Mouse (Mus musculus) neural tube, embryonic 13.5 days (tissue): Measurements from ENCODE around the gene Trpm2. TPM values are rescaled to one million over a fixed set of nuclear protein-coding genes. Genes with fewer than 3 reads are reported as not detected.
"Not testable (repeated sequence)": the region's sequence is repeated elsewhere in the genome, so short reads cannot be mapped to it uniquely, and the experiment has no call there.

Experiments used
- ATAC-seq: fragments of 200-750 bp; cut with Nextera tagmentation; 2 replicates; pipeline ENCODE4 v1.8.0; 2017; ENCODE audit warnings: low read depth, mild to moderate bottlenecking, moderate TSS enrichment, moderate library complexity
- H3K27ac ChIP-seq: fragments of 300-500 bp; sonication (generic); replicated peaks from 2 replicates; pipeline ENCODE4 v1.5.1; 2015; ENCODE audit warnings: moderate library complexity, mild to moderate bottlenecking, inconsistent platforms
- H3K27me3 ChIP-seq: fragments of 300-500 bp; sonication (generic); 2 replicates; pipeline ENCODE4 v1.6.1; 2015; ENCODE audit warnings: mild to moderate bottlenecking, inconsistent platforms
- H3K36me3 ChIP-seq: fragments of 300-500 bp; sonication (generic); 2 replicates; pipeline ENCODE4 v1.6.1; 2015; ENCODE audit warnings: mild to moderate bottlenecking, inconsistent platforms
- H3K4me1 ChIP-seq: fragments of 300-500 bp; sonication (generic); replicated peaks from 2 replicates; pipeline ENCODE4 v1.6.1; 2015; ENCODE audit warnings: inconsistent platforms
- H3K4me2 ChIP-seq: fragments of 300-500 bp; sonication (generic); 2 replicates; pipeline ENCODE4 v1.6.1; 2015; ENCODE audit warnings: inconsistent platforms, mild to moderate bottlenecking, moderate library complexity
- H3K4me3 ChIP-seq: fragments of 300-500 bp; sonication (generic); 2 replicates; pipeline ENCODE4 v1.5.1; 2015; ENCODE audit warnings: mild to moderate bottlenecking, inconsistent platforms
- H3K9ac ChIP-seq: fragments of 300-500 bp; sonication (generic); 2 replicates; pipeline ENCODE4 v1.6.1; 2015; ENCODE audit warnings: moderate library complexity, mild to moderate bottlenecking, inconsistent platforms
- H3K9me3 ChIP-seq: fragments of 300-500 bp; sonication (generic); 2 replicates; pipeline ENCODE4 v1.6.1; 2016; ENCODE audit warnings: inconsistent platforms
- WGBS: fragments of 180-500 bp; shearing (Covaris S2); methylation state at CpG from one replicate; pipeline ENCODE4 v1.1.7; 2015; 5-methylcytosine and 5-hydroxymethylcytosine counted together
- polyA plus RNA-seq: library from polyadenylated mRNA; unstranded; fragments of >200 nt; fragmentation: Nextera tagmentation; extraction: Ambion mirVana; gene quantifications from 2 replicates; pipeline ENCODE4 v1.2.1, GENCODE M21; 2015

Trpm2 gene
- polyA plus RNA-seq, 1 experiment from 2014 or later, result 4.1 TPM

GRCm38 (mm10) chr10:77975653-77976052, 5.3 kb upstream of the Trpm2 start:
- no peak overlapping the region for H3K4me3 ChIP-seq
- peaks cover 5% of the 10 kb centered on the region; the same call in 1 of the 2 replicates for H3K36me3 ChIP-seq
- no peaks in the 10 kb centered on the region for H3K9me3 ChIP-seq
- no peak overlapping the region for H3K27ac ChIP-seq
- peak overlapping the region; percentile 3; the same call in 1 of the 2 replicates for H3K9ac ChIP-seq
- peaks cover 18% of the 10 kb centered on the region for H3K4me1 ChIP-seq
- WGBS, result 46% methylated on average over 4 of the region's 4 CpGs
- no peak for ATAC-seq
- peaks cover under 1% of the 10 kb centered on the region; the same call in 1 of the 2 replicates for H3K27me3 ChIP-seq
- no peak overlapping the region for H3K4me2 ChIP-seq

GRCm38 (mm10) chr10:77974811-77975210, 4.4 kb upstream of the Trpm2 start:
- H3K4me2 ChIP-seq, result no peak overlapping the region
- 67% methylated on average over 5 of the region's 5 CpGs for WGBS
- H3K36me3 ChIP-seq, result no peaks in the 10 kb centered on the region
- no peaks in the 10 kb centered on the region for H3K9me3 ChIP-seq
- no peak overlapping the region for H3K27ac ChIP-seq
- peak overlapping the region; percentile 3; the same call in 1 of the 2 replicates for H3K9ac ChIP-seq
- H3K4me3 ChIP-seq, result no peak overlapping the region
- peaks cover 8% of the 10 kb centered on the region for H3K27me3 ChIP-seq
- no peak for ATAC-seq
- peaks cover 21% of the 10 kb centered on the region for H3K4me1 ChIP-seq

GRCm38 (mm10) chr10:77974323-77974722, 4.0 kb upstream of the Trpm2 start:
- Histone ChIP-seq H3K27me3 (peaks cover 13% of the 10 kb centered on the region), H3K9me3 (no peaks in the 10 kb centered on the region), H3K4me2 (no peak overlapping the region), H3K36me3 (no peaks in the 10 kb centered on the region), H3K27ac (no peak overlapping the region), H3K9ac (no peak overlapping the region), H3K4me3 (no peak overlapping the region), H3K4me1 (peaks cover 23% of the 10 kb centered on the region)
- ATAC-seq, result no peak
- 80% methylated on average over 5 of the region's 5 CpGs for WGBS

GRCm38 (mm10) chr10:77971709-77972553, 1.6 kb upstream of the Trpm2 start:
- peaks cover 19% of the 10 kb centered on the region for H3K4me1 ChIP-seq
- WGBS, result 54% methylated on average over 17 of the region's 17 CpGs
- peaks cover 33% of the 10 kb centered on the region for H3K27me3 ChIP-seq
- H3K9me3 ChIP-seq, result no peaks in the 10 kb centered on the region
- H3K36me3 ChIP-seq, result no peaks in the 10 kb centered on the region
- H3K9ac ChIP-seq, result no peak overlapping the region
- ATAC-seq, result no peak
- no peak overlapping the region for H3K4me3 ChIP-seq
- peak overlapping the region; percentile 59 for H3K27ac ChIP-seq
- no peak overlapping the region for H3K4me2 ChIP-seq

- 77% methylated on average over 10 of the region's 10 CpGs for WGBS
- no peak for ATAC-seq
- no peak overlapping the region for H3K4me2 ChIP-seq
- peaks cover 33% of the 10 kb centered on the region for H3K27me3 ChIP-seq
- H3K27ac ChIP-seq, result peak overlapping the region; percentile 59
- H3K36me3 ChIP-seq, result no peaks in the 10 kb centered on the region
- no peak overlapping the region for H3K9ac ChIP-seq
- H3K4me1 ChIP-seq, result peaks cover 19% of the 10 kb centered on the region
- H3K9me3 ChIP-seq, result no peaks in the 10 kb centered on the region
- no peak overlapping the region for H3K4me3 ChIP-seq
Observed at GRCm38 (mm10) chr10:77971191-77971590, 828 bp upstream of the Trpm2 start.

- ATAC-seq, result peak; percentile 27; the same call in 1 of the 2 replicates
- peaks cover 33% of the 10 kb centered on the region for H3K27me3 ChIP-seq
- peak overlapping the region; percentile 68 for H3K9ac ChIP-seq
- H3K4me1 ChIP-seq, result peaks cover 19% of the 10 kb centered on the region
- no peaks in the 10 kb centered on the region for H3K9me3 ChIP-seq
- peak overlapping the region; percentile 39 for H3K4me3 ChIP-seq
- H3K4me2 ChIP-seq, result peak overlapping the region; percentile 73
- no peak overlapping the region for H3K27ac ChIP-seq
- no peaks in the 10 kb centered on the region for H3K36me3 ChIP-seq
- 17% methylated on average over 8 of the region's 8 CpGs for WGBS
Observed at GRCm38 (mm10) chr10:77969973-77970325, 414 bp downstream of the Trpm2 start.

- ATAC-seq, result peak; percentile 88
- Histone ChIP-seq H3K36me3 (no peaks in the 10 kb centered on the region), H3K4me2 (peak overlapping the region; percentile 73), H3K4me3 (peak overlapping the region; percentile 39), H3K27me3 (peaks cover 33% of the 10 kb centered on the region), H3K9ac (peak overlapping the region; percentile 68), H3K9me3 (no peaks in the 10 kb centered on the region), H3K27ac (no peak overlapping the region), H3K4me1 (peaks cover 19% of the 10 kb centered on the region)
- WGBS, result 5% methylated on average over 26 of the region's 26 CpGs
Observed at GRCm38 (mm10) chr10:77969274-77969972, 940 bp downstream of the Trpm2 start.

- Histone ChIP-seq H3K9me3 (no peaks in the 10 kb centered on the region), H3K27ac (no peak overlapping the region), H3K27me3 (peaks cover 17% of the 10 kb centered on the region), H3K9ac (no peak overlapping the region), H3K4me1 (peaks cover 3% of the 10 kb centered on the region), H3K36me3 (no peaks in the 10 kb centered on the region), H3K4me3 (no peak overlapping the region), H3K4me2 (no peak overlapping the region)
- 78% methylated on average over 6 of the region's 6 CpGs for WGBS
- no peak for ATAC-seq
Observed at GRCm38 (mm10) chr10:77963971-77964370, 6.4 kb downstream of the Trpm2 start.

- Histone ChIP-seq H3K9ac (no peak overlapping the region), H3K27me3 (peaks cover 5% of the 10 kb centered on the region), H3K4me2 (no peak overlapping the region), H3K27ac (no peak overlapping the region), H3K36me3 (no peaks in the 10 kb centered on the region), H3K4me3 (no peak overlapping the region), H3K4me1 (no peaks in the 10 kb centered on the region), H3K9me3 (no peaks in the 10 kb centered on the region)
- ATAC-seq, result no peak
- WGBS, result 89% methylated on average over 2 of the region's 2 CpGs
Observed at GRCm38 (mm10) chr10:77962725-77963124, 7.6 kb downstream of the Trpm2 start.

GRCm38 (mm10) chr10:77950468-77950867, 19.9 kb downstream of the Trpm2 start:
- H3K9me3 ChIP-seq, H3K27ac ChIP-seq, H3K4me1 ChIP-seq, H3K36me3 ChIP-seq, H3K27me3 ChIP-seq, H3K4me3 ChIP-seq, H3K4me2 ChIP-seq, H3K9ac ChIP-seq, ATAC-seq: not testable (repeated sequence)
- 90% methylated on average over 9 of the region's 12 CpGs for WGBS

- Histone ChIP-seq H3K4me3 (no peak overlapping the region), H3K4me2 (no peak overlapping the region), H3K27ac (no peak overlapping the region), H3K9ac (no peak overlapping the region), H3K36me3 (no peaks in the 10 kb centered on the region), H3K4me1 (no peaks in the 10 kb centered on the region), H3K9me3 (no peaks in the 10 kb centered on the region), H3K27me3 (no peaks in the 10 kb centered on the region)
- ATAC-seq, result no peak
- 78% methylated on average over 2 of the region's 2 CpGs for WGBS
Observed at GRCm38 (mm10) chr10:77939685-77940084, 30.7 kb downstream of the Trpm2 start.

GRCm38 (mm10) chr10:77927375-77927774, 43.0 kb downstream of the Trpm2 start:
- WGBS, result 90% methylated on average over 10 of the region's 10 CpGs
- H3K9ac ChIP-seq, result no peak overlapping the region
- ATAC-seq, result no peak

More at GRCm38 (mm10) chr10:77927375-77927774, 43.0 kb downstream of the Trpm2 start:
- H3K4me3 ChIP-seq, result no peak overlapping the region
- H3K27ac ChIP-seq, result no peak overlapping the region
- no peaks in the 10 kb centered on the region for H3K27me3 ChIP-seq
- H3K36me3 ChIP-seq, result no peaks in the 10 kb centered on the region
- no peaks in the 10 kb centered on the region for H3K9me3 ChIP-seq
- no peak overlapping the region for H3K4me2 ChIP-seq
- no peaks in the 10 kb centered on the region for H3K4me1 ChIP-seq
